Mouse (Mus musculus): ENCODE results near the gene Rbfox1.

Rbfox1 gene

DNA sequence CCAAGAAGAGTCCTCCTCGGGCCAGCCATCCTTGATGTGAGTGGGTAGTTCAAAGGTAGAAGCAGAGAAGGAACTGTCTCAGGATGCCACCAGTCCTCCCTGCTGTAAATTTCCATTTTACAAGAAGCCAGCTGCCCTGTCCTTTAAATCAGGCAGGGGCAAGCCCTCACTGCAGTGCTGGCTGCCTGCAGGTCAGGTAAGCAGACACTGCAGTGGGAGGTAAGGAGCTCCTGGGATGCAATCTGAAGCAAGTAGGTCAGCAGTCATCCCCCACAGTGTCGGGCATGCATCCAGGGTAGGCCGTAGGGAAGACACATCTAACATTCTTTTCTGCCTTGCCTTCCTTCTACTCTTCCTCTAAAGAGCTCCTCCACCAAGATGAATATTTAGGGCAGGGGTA lies 1444.0 kb downstream of the Rbfox1 start:
- DNase-seq (ENCODE audit: extremely low spot score, low read depth, low spot score), result no peak

DNA sequence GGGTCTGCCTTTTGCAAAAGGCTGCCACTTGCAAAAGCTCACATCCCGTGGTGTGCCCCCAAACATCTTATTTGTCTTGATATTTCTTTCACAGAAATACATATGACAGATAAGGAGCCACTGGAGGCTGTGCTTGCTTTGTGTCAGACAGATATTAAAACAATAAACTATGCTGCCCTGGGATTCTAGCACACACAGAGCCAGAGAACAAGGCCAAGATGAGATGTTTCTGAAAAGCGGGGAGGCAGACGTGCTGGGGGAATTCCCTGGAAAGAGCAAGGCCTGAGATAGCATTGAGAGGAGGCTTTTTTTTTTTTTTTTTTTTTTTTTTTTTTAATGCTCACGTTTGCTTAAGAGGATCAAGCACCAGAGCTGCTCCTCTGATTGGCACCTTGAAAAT lies 1456.0 kb downstream of the Rbfox1 start:
- no peak for DNase-seq (ENCODE audit: extremely low spot score, low read depth, low spot score)

DNA sequence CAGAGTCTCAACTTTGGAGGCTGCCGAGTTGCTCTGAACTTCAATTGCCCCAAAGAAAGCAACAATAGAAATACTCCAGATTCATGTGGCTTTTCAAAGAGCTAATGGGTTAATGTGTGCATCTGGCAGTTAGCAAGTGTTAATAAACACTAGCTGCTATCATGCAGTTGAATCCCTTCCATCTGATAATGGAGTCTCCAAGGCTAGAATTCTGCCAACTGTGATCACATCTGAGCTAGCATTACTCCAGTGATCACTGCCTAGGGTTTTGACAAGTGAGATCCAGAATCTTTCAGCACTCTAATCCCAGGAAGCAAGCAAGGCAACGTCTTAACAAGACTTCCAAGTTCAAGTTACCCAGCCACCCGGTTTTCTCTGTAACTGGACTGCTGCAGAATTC lies 1460.1 kb downstream of the Rbfox1 start:
- no peak for DNase-seq (ENCODE audit: extremely low spot score, low read depth, low spot score)

DNA sequence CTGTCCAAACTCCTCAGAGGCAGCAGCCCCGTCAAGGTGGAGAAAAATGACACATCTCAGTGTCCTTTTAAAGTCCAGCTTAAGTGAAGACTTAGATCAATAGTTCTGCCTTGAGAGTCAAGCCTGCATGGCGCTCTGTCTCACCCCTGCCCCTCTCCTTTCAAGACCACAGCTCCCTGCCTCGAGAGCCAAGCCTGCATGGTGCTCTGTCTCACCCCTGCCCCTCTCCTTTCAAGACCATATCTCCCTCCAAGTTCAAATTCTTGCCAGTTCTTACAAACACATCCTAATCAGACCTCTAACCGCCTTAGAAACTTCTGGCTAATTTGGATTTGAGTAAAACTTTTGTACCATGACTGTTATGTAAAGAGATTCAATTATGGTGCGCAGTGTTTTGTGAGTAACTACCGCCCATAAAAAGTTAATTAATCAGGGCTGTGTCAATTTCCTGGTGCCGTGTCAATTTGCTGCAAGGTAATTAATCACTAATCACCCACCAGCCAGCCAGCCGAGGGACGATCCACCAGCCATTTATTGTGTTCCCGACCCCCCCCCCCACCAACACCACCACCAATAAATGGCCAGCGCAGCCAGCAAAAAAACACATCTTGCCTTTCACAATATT lies 1461.0 kb downstream of the Rbfox1 start:
- DNase-seq (ENCODE audit: extremely low spot score, low read depth, low spot score), result no peak

DNA sequence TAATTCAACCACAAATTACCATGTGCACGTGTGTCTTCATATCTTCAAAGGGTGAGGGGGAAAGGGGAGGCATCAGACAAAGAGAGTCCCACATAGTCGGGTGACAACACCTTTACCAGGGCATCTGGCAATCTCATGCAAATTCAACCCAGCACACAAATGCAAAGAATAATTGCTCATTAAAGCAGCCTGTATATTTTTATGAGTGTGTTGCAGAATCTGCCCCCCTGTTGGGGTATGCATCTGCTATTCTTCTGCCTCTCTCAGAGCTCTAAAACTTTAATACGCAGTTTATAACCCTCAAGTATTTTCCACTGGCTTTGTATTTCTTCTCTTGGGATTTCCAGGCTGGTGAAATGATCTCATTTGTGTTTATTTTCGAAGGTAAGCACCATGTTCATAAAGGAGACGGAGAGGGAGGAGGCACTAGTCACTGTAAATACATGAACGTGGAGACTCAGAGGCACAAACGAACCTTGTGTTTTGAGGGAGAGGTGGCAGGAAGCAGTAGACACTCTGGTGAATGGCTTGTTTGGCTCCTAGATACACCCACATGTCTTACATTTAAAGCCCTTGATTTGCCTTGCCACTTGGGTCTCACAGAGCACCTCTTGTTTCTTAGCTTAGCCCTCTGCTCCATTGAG lies 1462.5 kb downstream of the Rbfox1 start:
- no peak for DNase-seq (ENCODE audit: extremely low spot score, low read depth, low spot score)

DNA sequence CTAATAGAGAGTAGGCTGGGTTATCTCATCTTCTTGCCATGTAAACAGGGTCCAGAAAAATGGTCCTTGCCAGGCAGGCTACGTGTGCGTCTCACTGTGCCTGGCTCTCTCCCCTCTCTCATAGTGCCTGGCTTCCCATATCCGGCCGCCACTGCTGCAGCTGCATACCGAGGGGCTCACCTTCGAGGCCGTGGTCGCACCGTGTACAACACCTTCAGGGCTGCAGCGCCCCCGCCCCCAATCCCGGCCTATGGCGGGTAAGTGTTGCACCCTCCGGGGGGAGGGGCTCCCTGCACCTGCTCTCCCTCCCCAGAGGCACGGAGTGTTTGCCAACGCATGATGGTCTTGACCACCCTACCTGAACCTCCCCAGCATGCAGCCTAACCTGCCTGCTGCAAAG lies 1467.7 kb downstream of the Rbfox1 start:
- DNase-seq (ENCODE audit: extremely low spot score, low read depth, low spot score), result no peak

DNA sequence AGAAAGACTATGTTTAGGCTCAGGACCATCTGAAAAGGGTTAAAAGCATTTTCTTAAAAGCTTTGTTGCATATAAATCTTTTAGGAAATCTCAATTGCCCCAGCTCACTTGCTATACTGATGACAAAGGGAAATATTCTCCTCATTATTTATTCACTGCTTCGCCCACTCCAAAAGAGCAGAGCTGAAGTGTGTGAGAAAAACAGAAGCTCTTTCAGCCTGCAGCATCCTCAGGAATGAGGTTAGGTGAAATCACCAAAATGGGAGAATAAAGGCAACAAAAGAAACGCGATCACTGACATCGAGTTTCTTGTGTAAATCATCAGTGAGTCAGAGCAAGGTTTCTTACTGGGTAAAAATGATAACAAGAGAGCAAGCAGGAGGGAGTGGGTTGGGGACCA lies 1469.0 kb downstream of the Rbfox1 start:
- no peak for DNase-seq (ENCODE audit: extremely low spot score, low read depth, low spot score)

DNA sequence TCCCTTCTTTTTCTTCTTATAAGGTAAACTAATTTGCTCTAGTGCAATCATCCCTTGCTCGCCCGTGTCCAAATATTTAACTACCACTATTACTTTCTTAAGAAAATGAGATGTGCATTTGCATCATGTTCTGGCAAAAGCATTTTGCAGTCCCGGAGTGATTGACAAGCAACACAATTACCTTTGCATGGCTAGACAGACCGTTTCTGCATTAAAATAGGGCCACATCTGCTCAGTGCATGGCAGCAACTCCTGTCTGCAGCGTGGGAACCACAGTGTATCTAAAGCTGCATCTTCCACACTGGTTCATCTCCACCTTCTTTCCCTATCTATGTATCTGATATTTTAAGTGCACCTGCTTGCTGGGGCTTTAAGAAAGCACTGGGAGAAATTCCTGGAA lies 1473.9 kb downstream of the Rbfox1 start:
- DNase-seq (ENCODE audit: extremely low spot score, low read depth, low spot score), result no peak

DNA sequence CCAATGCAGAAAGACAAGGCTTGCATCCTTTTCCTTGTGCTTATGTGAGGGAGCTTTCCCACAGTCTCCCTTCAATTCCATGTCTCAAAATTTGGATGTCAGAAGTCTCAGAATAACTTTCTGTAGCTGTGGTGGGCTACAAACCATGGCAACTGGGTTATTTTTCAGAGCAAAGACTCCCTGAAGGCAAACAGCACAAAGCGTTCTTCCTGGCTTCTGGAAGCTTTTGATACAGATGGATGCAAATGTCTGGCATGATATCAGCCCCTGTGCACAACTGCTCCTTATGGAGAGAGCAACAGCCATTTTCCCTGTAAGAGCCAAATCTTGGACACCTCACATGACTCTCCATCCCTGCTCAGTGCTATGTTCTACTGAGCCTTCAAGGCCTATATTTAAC lies 1475.6 kb downstream of the Rbfox1 start:
- DNase-seq (ENCODE audit: extremely low spot score, low read depth, low spot score), result no peak

DNA sequence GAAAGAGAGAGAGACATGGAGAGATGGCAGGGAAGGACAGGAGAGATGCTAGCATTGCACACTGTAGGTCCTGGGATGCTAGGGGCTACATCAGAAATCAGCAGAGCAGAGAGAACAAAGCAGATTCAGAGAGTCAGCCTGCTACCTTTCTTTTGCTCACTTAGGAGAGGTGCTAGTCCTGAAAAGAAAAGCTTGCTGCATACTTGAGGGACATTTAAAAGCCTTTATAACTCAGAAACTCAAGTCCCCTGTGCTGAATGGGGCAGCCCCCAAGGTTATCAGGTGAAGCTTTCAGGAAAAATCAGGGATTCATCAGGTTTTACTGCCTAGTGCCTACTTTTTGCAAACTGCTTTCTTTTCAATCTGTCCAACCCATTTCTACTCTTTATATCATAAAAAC lies 1480.7 kb downstream of the Rbfox1 start:
- DNase-seq (ENCODE audit: extremely low spot score, low read depth, low spot score), result no peak

DNA sequence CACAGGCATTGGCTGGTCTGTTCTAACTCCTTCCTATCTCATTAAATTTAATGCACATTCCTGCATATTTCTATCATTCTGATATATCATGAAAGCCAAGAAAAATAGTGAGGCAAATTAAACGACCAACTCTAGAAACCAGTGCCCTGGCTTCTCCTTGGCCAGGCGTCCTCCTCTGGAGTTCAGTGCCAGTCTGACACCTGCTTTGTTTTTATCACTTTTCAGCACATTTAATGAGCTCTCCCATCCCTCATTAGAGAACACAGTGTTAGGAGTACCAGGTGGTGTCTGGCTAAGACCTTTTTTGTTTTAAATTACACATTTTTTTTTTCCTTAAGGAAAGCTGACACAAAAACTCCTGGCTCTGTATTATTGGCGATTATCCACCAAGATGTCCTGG lies 1489.0 kb downstream of the Rbfox1 start:
- DNase-seq (ENCODE audit: extremely low spot score, low read depth, low spot score), result no peak

DNA sequence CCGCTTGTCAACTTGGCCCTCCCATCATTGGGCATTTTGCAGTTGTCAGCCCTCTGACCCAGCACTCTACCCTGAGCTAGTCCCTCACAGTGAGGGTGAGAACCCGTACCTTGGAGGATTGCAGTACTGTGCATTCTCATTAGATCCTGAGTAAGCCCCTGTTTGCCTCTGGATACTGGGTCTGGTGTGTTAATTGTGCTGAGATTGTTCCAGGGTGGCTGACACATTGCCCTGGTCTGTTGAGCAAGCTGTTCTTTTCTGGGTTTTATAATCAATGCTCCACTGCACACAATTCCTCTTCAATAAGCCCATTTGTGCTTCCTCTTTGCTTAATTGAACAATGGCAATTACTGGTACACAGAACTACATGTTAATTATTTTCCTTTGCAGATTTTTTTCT lies 1489.5 kb downstream of the Rbfox1 start:
- DNase-seq (ENCODE audit: extremely low spot score, low read depth, low spot score), result no peak

DNA sequence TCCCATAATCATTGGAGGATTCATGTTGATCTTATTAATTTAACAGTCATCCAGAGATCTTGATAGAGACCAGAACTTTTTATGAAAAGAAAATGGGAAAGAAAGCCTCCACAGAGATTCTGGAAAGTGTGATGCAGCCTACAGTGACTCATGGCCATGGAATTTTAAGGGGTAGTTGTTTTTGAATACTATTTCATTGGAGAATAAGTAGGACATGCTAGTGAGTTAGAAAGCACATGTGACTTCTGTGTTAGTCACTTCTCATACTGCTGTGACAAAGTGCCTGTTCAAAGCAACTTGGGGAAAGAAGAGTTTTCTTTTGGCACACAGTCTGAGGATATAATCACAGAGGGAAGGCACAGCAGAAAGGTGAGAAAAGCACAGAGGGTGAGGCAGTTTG lies 1510.9 kb downstream of the Rbfox1 start:
- no peak for DNase-seq (ENCODE audit: extremely low spot score, low read depth, low spot score)

DNA sequence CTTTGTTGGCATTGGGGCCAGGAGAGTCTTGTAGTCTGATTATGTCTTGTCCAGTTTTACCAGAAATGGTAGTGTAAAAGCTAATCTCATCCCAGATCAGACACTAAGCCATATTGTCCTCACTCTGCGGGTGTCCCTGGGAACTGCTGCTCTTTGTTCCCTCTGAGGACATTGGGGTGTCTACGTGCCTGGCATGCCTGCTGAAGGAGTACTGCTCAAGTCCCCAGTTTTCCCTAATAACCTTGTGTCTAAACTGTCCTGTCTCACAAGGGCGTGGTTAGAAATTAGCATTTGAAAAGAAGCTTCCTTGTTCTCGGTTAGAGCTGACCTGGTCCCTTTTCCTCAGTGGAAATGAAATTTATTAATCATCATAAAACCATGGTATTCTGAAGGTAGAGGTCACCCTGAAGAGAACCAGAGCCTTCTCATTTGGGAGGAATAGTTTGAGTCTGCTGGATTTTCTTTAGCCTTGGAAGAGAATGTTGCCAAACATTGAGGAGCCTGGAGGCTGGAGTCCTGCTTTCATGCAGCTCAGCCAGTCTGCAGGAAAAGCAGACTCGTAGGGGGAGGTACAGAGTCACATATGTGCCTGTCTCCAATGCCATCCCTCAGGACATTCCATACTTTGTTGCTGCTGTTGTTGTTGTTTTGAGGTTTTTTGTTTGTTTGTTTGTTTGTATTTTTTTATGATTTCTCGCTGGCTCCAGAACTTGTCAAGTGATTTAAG lies 1519.8 kb downstream of the Rbfox1 start:
- no peak for DNase-seq (ENCODE audit: extremely low spot score, low read depth, low spot score)

DNA sequence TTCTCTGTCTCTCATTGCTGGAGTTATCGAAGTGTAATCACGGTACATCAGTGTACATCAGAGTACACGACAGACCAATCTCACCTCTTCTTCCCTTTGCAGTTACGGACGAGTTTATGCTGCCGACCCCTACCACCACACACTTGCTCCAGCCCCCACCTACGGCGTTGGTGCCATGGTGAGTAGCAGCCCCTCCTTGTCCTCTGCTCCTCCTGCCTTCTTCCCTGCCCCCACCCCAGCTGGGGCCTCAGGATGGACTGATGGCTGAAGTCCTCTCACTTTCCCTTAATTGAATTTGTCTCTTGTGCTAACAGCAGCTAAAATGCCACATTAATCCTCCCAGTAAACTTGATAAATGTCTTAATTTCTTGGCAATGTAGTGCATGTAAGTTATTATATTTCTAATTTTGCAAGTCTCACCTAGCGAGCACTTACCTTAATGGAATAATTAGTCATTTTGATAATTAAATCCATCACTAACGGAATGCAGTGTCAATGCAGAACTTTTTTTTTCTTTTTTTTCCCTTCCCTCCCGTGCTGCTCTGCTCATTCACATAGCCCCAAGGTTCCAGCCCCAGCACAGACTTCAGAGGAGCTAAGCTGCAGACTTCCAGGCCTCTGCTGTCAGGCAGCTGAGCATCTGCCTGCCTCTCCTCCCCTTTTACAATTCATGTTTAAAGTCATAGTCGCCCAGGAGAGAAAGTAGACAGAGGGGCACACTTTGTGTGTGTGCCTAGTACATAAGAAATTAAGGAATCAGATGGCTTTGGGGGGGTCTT lies 1522.9 kb downstream of the Rbfox1 start:
- no peak for DNase-seq (ENCODE audit: extremely low spot score, low read depth, low spot score)

DNA sequence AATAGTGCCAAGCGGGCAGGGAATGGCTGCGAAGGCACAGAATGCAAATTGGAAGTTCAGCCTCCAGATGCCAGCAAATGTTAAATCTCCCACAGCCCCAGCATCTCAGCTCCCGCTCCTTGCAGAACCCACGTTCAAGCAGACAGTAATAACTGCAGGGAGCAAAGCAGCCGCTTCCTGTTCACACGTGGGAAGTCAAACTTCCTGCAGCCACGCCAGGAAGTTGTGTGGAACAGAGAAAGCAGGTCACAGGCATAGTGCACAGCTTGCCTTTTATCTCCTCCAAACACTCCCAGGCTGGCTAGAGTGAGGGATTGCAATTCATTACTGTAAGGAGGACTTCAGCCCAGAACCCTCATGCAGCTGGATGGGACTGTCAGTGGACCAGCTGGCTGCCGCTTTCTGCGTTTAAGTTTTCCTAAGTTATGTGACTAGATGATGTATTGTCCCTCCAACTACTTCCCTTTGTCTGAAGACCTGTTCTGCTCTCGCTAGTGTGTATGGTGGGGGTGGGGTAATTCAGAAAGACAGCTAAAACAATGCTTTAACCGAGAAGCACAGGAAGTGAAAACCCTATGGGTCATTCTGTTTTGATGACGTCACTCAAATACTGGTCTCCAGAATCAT lies 1534.6 kb downstream of the Rbfox1 start:
- no peak for DNase-seq (ENCODE audit: extremely low spot score, low read depth, low spot score)

DNA sequence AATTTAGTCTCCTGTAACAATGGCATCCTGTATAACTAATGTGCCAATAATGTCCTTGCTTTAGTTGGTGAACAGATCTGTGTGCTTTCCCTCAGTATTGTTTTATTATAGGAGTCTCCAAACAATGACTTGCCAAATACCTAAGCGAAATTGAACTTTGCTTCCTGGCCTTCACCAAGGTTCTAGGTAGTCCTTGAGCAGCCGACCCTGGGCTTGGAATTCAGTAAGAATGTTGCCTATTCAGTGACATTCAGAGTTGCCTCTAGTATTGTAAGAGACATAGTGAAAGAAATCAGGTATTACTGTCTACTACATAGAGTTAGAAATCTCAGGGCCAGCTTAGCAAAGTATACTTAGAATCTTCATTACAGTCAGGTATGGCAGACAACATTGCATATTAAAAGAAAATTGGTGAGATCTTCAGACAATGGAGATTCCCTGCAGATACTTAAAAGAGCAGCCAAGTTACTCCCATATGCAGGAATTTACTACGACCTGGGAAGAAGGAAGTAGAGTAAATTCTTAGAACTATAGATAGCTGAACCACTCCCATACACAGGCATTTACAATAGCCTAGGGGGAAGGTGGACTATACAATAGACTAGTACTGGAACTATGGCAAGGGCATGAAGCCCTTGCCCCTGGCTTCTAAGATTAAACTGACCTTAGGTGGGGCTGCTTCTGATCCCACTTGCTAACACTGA lies 1540.4 kb downstream of the Rbfox1 start:
- no peak for DNase-seq (ENCODE audit: extremely low spot score, low read depth, low spot score)

DNA sequence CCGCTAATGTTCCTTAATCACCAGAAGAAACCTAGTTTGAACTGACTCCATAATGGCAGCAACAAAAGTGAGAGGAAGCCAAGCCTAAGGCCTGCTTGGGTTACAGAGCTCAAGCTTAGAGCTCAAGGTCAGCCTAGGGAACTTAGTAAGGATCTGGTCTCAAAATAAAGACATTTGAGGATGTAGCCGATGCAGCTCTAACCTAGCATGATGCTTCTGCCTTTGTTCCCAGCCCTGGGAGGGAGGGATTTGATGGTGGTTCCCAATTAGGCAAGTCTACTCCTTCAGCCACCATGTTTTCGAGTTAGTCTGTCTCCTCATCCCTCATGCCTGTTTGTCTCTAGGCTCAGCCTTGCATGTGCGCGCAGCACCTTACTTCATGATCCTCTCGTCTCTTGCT lies 1548.1 kb downstream of the Rbfox1 start:
- DNase-seq (ENCODE audit: extremely low spot score, low read depth, low spot score), result no peak

DNA sequence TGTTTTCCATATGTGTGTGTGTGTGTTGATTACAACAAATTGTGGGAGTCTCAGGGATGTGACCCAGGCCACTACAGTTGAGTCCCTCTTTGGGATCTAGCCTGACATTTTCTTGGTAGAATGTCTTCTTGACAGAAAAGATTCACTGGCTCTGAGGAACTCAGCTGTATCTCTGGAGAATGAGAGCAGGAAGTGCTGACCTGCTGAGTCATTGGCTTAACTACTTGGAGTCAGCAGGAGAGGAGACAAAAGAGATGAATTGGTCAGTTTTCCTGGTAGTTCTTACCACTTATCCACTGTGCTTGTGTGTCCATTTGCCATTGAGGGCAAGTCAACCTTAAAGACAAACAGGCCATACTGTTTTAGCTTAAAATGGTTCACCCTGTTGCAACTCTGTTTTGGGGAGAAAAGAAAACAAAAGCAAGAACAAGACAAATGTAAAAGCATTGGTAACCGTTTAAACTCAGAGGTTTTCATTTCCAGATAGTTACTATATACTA lies 1561.7 kb downstream of the Rbfox1 start:
- DNase-seq (ENCODE audit: extremely low spot score, low read depth, low spot score), result no peak
